Mouse (Mus musculus) forebrain, embryonic 14.5 days (tissue): ENCODE data around the gene Tbc1d15. TPM values are rescaled to one million over a fixed set of nuclear protein-coding genes. Genes with fewer than 3 reads are reported as not detected.

Experiments
- ATAC-seq: fragments of 200-750 bp; cut with Nextera tagmentation; 2 replicates; pipeline ENCODE4 v1.8.0; 2017; ENCODE audit warnings: mild to moderate bottlenecking, moderate library complexity
- DNase-seq: peaks from one replicate; pipeline ENCODE4 v3.0.0-alpha.2; 2015; ENCODE audit warnings: low spot score
- H3K27ac ChIP-seq: fragments of 300-500 bp; sonication (generic); 2 replicates; pipeline ENCODE4 v1.5.1; 2014; ENCODE audit warnings: low read depth, mild to moderate bottlenecking, control low read depth, low read length, moderate library complexity
- H3K27me3 ChIP-seq: fragments of 300-500 bp; sonication (generic); replicated peaks from 2 replicates; pipeline ENCODE4 v1.6.1; 2014; ENCODE audit warnings: low read length, control low read depth, mixed read lengths; ENCODE audit not compliant: control insufficient read depth, insufficient read depth
- H3K36me3 ChIP-seq: fragments of 300-500 bp; sonication (generic); 2 replicates; pipeline ENCODE4 v1.6.1; 2014; ENCODE audit warnings: low read length, control low read depth; ENCODE audit not compliant: control insufficient read depth, insufficient read depth
- H3K4me1 ChIP-seq: fragments of 300-500 bp; sonication (generic); 2 replicates; pipeline ENCODE4 v1.6.1; 2014; ENCODE audit warnings: antibody characterized with exemption, low read length, control low read depth; ENCODE audit not compliant: control insufficient read depth, insufficient read depth
- H3K4me2 ChIP-seq: fragments of 300-500 bp; sonication (generic); 2 replicates; pipeline ENCODE4 v1.6.1; 2014; ENCODE audit warnings: mild to moderate bottlenecking, control low read depth, low read length
- H3K4me3 ChIP-seq: fragments of 300-500 bp; sonication (generic); 2 replicates; pipeline ENCODE4 v1.5.1; 2014; ENCODE audit warnings: low read depth, low read length, control low read depth
- H3K9ac ChIP-seq: fragments of 300-500 bp; sonication (generic); 2 replicates; pipeline ENCODE4 v1.6.1; 2014; ENCODE audit warnings: mild to moderate bottlenecking, low read length, control low read depth, moderate library complexity
- H3K9me3 ChIP-seq: fragments of 300-500 bp; sonication (generic); replicated peaks from 2 replicates; pipeline ENCODE4 v1.6.1; 2016; ENCODE audit warnings: low read length, control low read depth, mixed read lengths; ENCODE audit not compliant: control insufficient read depth
- WGBS: fragments of 180-500 bp; shearing (Covaris S2); extraction: QIAGEN DNeasy Blood & Tissue Kit; methylation state at CpG from one replicate; pipeline ENCODE4 v1.1.7; 2014; 5-methylcytosine and 5-hydroxymethylcytosine counted together
- polyA plus RNA-seq: library from polyadenylated mRNA; unstranded; fragments of >200 nt; fragmentation: Nextera tagmentation; extraction: Ambion mirVana; gene quantifications from 2 replicates; pipeline ENCODE4 v1.2.1, GENCODE M21; 2014

Tbc1d15 gene
- polyA plus RNA-seq, 1 experiment from 2014 or later = 51.0 TPM

- Histone ChIP-seq H3K4me3 (no peak overlapping the region), H3K4me1 (no peaks in the 10 kb centered on the region), H3K4me2 (no peak overlapping the region), H3K9me3 (no peaks in the 10 kb centered on the region), H3K27ac (no peak overlapping the region), H3K9ac (no peak overlapping the region), H3K27me3 (no peaks in the 10 kb centered on the region), H3K36me3 (peaks cover 25% of the 10 kb centered on the region)
- DNase-seq (no peak), ATAC-seq (no peak)
- WGBS = 93% methylated on average over 3 of the region's 3 CpGs
Measured at GRCm38 (mm10) chr10:115232513-115232912, 18.8 kb downstream of the Tbc1d15 start.

- H3K4me1 ChIP-seq = no peaks in the 10 kb centered on the region
- 88% methylated on average over 9 of the region's 9 CpGs for WGBS
- no peaks in the 10 kb centered on the region for H3K27me3 ChIP-seq
- H3K36me3 ChIP-seq = peaks cover 24% of the 10 kb centered on the region
- H3K4me3 ChIP-seq = no peak overlapping the region
- DNase-seq (no peak), ATAC-seq (no peak)
- no peaks in the 10 kb centered on the region for H3K9me3 ChIP-seq
- H3K4me2 ChIP-seq = no peak overlapping the region
- H3K27ac ChIP-seq = no peak overlapping the region
- H3K9ac ChIP-seq = no peak overlapping the region
Measured at GRCm38 (mm10) chr10:115229023-115229422, 22.2 kb downstream of the Tbc1d15 start.

- peaks cover 17% of the 10 kb centered on the region for H3K36me3 ChIP-seq
- no peaks in the 10 kb centered on the region for H3K9me3 ChIP-seq
- no peak overlapping the region for H3K4me2 ChIP-seq
- 90% methylated on average over 7 of the region's 7 CpGs for WGBS
- ATAC-seq (no peak), DNase-seq (no peak)
- no peak overlapping the region for H3K27ac ChIP-seq
- H3K4me3 ChIP-seq = no peak overlapping the region
- H3K4me1 ChIP-seq = no peaks in the 10 kb centered on the region
- no peak overlapping the region for H3K9ac ChIP-seq
- no peaks in the 10 kb centered on the region for H3K27me3 ChIP-seq
Measured at GRCm38 (mm10) chr10:115226586-115226985, 24.7 kb downstream of the Tbc1d15 start.

GRCm38 (mm10) chr10:115223845-115224244, 27.4 kb downstream of the Tbc1d15 start:
- 90% methylated on average over 3 of the region's 3 CpGs for WGBS
- DNase-seq = no peak
- ATAC-seq = no peak
- Histone ChIP-seq H3K36me3 (peaks cover 17% of the 10 kb centered on the region), H3K9me3 (no peaks in the 10 kb centered on the region), H3K9ac (no peak overlapping the region), H3K4me2 (no peak overlapping the region), H3K4me3 (no peak overlapping the region), H3K4me1 (no peaks in the 10 kb centered on the region), H3K27ac (no peak overlapping the region), H3K27me3 (no peaks in the 10 kb centered on the region)

- Histone ChIP-seq H3K36me3 (peaks cover 48% of the 10 kb centered on the region), H3K9ac (no peak overlapping the region), H3K9me3 (no peaks in the 10 kb centered on the region), H3K27ac (no peak overlapping the region), H3K4me1 (no peaks in the 10 kb centered on the region), H3K4me3 (no peak overlapping the region), H3K27me3 (no peaks in the 10 kb centered on the region), H3K4me2 (no peak overlapping the region)
- DNase-seq (no peak), ATAC-seq (no peak)
- 94% methylated on average over 11 of the region's 11 CpGs for WGBS
Measured at GRCm38 (mm10) chr10:115212916-115213580, 38.2 kb downstream of the Tbc1d15 start.

- no peak overlapping the region for H3K4me2 ChIP-seq
- 90% methylated on average over 3 of the region's 3 CpGs for WGBS
- H3K27me3 ChIP-seq = no peaks in the 10 kb centered on the region
- no peak overlapping the region for H3K4me3 ChIP-seq
- H3K4me1 ChIP-seq = no peaks in the 10 kb centered on the region
- H3K9ac ChIP-seq = no peak overlapping the region
- H3K9me3 ChIP-seq = no peaks in the 10 kb centered on the region
- DNase-seq (no peak), ATAC-seq (no peak)
- H3K36me3 ChIP-seq = peaks cover 26% of the 10 kb centered on the region
- H3K27ac ChIP-seq = no peak overlapping the region
Measured at GRCm38 (mm10) chr10:115205825-115206224, 45.4 kb downstream of the Tbc1d15 start.

- Histone ChIP-seq H3K9ac (no peak overlapping the region), H3K27me3 (no peaks in the 10 kb centered on the region), H3K4me3 (no peak overlapping the region), H3K4me2 (no peak overlapping the region), H3K9me3 (no peaks in the 10 kb centered on the region), H3K36me3 (peaks cover 21% of the 10 kb centered on the region), H3K4me1 (no peaks in the 10 kb centered on the region), H3K27ac (no peak overlapping the region)
- DNase-seq (no peak), ATAC-seq (no peak)
- WGBS = 83% methylated on average over 1 of the region's 1 CpGs
Measured at GRCm38 (mm10) chr10:115205284-115205683, 46.0 kb downstream of the Tbc1d15 start.

GRCm38 (mm10) chr10:115191214-115191613, 60.1 kb downstream of the Tbc1d15 start:
- DNase-seq (peak; percentile 76), ATAC-seq (peak; percentile 77; the same call in 1 of the 2 replicates)
- no peak overlapping the region for H3K9ac ChIP-seq
- no peaks in the 10 kb centered on the region for H3K9me3 ChIP-seq
- no peaks in the 10 kb centered on the region for H3K4me1 ChIP-seq
- WGBS = 50% methylated on average over 7 of the region's 7 CpGs
- no peak overlapping the region for H3K4me3 ChIP-seq
- H3K27ac ChIP-seq = no peak overlapping the region
- H3K36me3 ChIP-seq = no peaks in the 10 kb centered on the region
- no peaks in the 10 kb centered on the region for H3K27me3 ChIP-seq
- H3K4me2 ChIP-seq = no peak overlapping the region

GRCm38 (mm10) chr10:115187390-115187789, 63.9 kb downstream of the Tbc1d15 start:
- 86% methylated on average over 1 of the region's 1 CpGs for WGBS
- Histone ChIP-seq H3K36me3 (no peaks in the 10 kb centered on the region), H3K4me1 (no peaks in the 10 kb centered on the region), H3K27ac (no peak overlapping the region), H3K9me3 (no peaks in the 10 kb centered on the region), H3K27me3 (no peaks in the 10 kb centered on the region), H3K4me3 (no peak overlapping the region), H3K4me2 (no peak overlapping the region), H3K9ac (no peak overlapping the region)
- peak; percentile 33; the same call in 1 of the 2 replicates for ATAC-seq
- DNase-seq = peak; percentile 61
